Mouse (Mus musculus) neural tube, embryonic 13.5 days (tissue): Measurements from ENCODE around the gene Ano4. TPM values are rescaled to one million over a fixed set of nuclear protein-coding genes. Genes with fewer than 3 reads are reported as not detected.

Experiments used
- ATAC-seq: fragments of 200-750 bp; cut with Nextera tagmentation; 2 replicates; pipeline ENCODE4 v1.8.0; 2017; ENCODE audit warnings: low read depth, mild to moderate bottlenecking, moderate TSS enrichment, moderate library complexity
- H3K27ac ChIP-seq: fragments of 300-500 bp; sonication (generic); replicated peaks from 2 replicates; pipeline ENCODE4 v1.5.1; 2015; ENCODE audit warnings: moderate library complexity, mild to moderate bottlenecking, inconsistent platforms
- H3K27me3 ChIP-seq: fragments of 300-500 bp; sonication (generic); 2 replicates; pipeline ENCODE4 v1.6.1; 2015; ENCODE audit warnings: mild to moderate bottlenecking, inconsistent platforms
- H3K36me3 ChIP-seq: fragments of 300-500 bp; sonication (generic); 2 replicates; pipeline ENCODE4 v1.6.1; 2015; ENCODE audit warnings: mild to moderate bottlenecking, inconsistent platforms
- H3K4me1 ChIP-seq: fragments of 300-500 bp; sonication (generic); replicated peaks from 2 replicates; pipeline ENCODE4 v1.6.1; 2015; ENCODE audit warnings: inconsistent platforms
- H3K4me2 ChIP-seq: fragments of 300-500 bp; sonication (generic); 2 replicates; pipeline ENCODE4 v1.6.1; 2015; ENCODE audit warnings: inconsistent platforms, mild to moderate bottlenecking, moderate library complexity
- H3K4me3 ChIP-seq: fragments of 300-500 bp; sonication (generic); 2 replicates; pipeline ENCODE4 v1.5.1; 2015; ENCODE audit warnings: mild to moderate bottlenecking, inconsistent platforms
- H3K9ac ChIP-seq: fragments of 300-500 bp; sonication (generic); 2 replicates; pipeline ENCODE4 v1.6.1; 2015; ENCODE audit warnings: moderate library complexity, mild to moderate bottlenecking, inconsistent platforms
- H3K9me3 ChIP-seq: fragments of 300-500 bp; sonication (generic); 2 replicates; pipeline ENCODE4 v1.6.1; 2016; ENCODE audit warnings: inconsistent platforms
- WGBS: fragments of 180-500 bp; shearing (Covaris S2); methylation state at CpG from one replicate; pipeline ENCODE4 v1.1.7; 2015; 5-methylcytosine and 5-hydroxymethylcytosine counted together
- polyA plus RNA-seq: library from polyadenylated mRNA; unstranded; fragments of >200 nt; fragmentation: Nextera tagmentation; extraction: Ambion mirVana; gene quantifications from 2 replicates; pipeline ENCODE4 v1.2.1, GENCODE M21; 2015

Ano4 gene
- polyA plus RNA-seq, 1 experiment from 2014 or later, result 8.5 TPM

DNA sequence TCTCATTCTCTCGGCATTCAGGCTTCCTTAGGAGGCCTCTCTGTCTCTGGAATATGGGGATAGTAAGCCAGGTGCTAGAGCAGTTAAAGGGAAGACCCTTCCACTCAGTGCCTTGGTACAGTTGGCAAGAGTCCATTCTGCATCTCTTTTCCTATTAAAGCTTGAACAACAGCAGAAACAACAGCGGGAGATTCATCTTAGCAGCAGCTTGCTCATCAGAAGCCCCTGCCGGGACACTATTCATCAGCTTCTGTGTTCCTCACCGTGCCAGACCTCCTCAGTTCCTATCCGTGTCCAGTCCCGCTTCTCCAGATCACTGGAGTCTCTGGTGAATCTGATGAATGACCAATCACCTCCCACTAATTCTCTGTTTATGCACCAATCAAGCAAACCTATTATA is 128.5 kb downstream of the Ano4 start:
- Histone ChIP-seq H3K27ac (no peak overlapping the region), H3K9me3 (no peaks in the 10 kb centered on the region), H3K27me3 (no peaks in the 10 kb centered on the region), H3K4me1 (no peaks in the 10 kb centered on the region), H3K9ac (no peak overlapping the region), H3K4me2 (no peak overlapping the region), H3K4me3 (no peak overlapping the region), H3K36me3 (no peaks in the 10 kb centered on the region)
- WGBS, result 79% methylated on average over 6 of the region's 6 CpGs
- no peak for ATAC-seq

GRCm38 (mm10) chr10:89205858-89206257 is 138.7 kb downstream of the Ano4 start:
- no peak for ATAC-seq

GRCm38 (mm10) chr10:89196444-89196843 is 148.1 kb downstream of the Ano4 start:
- WGBS, result 88% methylated on average over 10 of the region's 10 CpGs
- ATAC-seq, result no peak
- no peaks in the 10 kb centered on the region for H3K36me3 ChIP-seq
- H3K27ac ChIP-seq, result no peak overlapping the region
- no peak overlapping the region for H3K9ac ChIP-seq
- H3K27me3 ChIP-seq, result no peaks in the 10 kb centered on the region
- H3K9me3 ChIP-seq, result no peaks in the 10 kb centered on the region
- H3K4me1 ChIP-seq, result no peaks in the 10 kb centered on the region
- H3K4me3 ChIP-seq, result no peak overlapping the region
- no peak overlapping the region for H3K4me2 ChIP-seq

More at GRCm38 (mm10) chr10:89205858-89206257, 138.7 kb downstream of the Ano4 start:
- Histone ChIP-seq H3K27me3 (no peaks in the 10 kb centered on the region), H3K9me3 (no peaks in the 10 kb centered on the region), H3K36me3 (no peaks in the 10 kb centered on the region), H3K27ac (no peak overlapping the region), H3K9ac (no peak overlapping the region), H3K4me2 (no peak overlapping the region), H3K4me3 (no peak overlapping the region), H3K4me1 (no peaks in the 10 kb centered on the region)
- 47% methylated on average over 2 of the region's 2 CpGs for WGBS

- no peak overlapping the region for H3K4me2 ChIP-seq
- 68% methylated on average over 3 of the region's 3 CpGs for WGBS
- H3K4me1 ChIP-seq, result no peaks in the 10 kb centered on the region
- no peak for ATAC-seq
- H3K27me3 ChIP-seq, result no peaks in the 10 kb centered on the region
- H3K9me3 ChIP-seq, result no peaks in the 10 kb centered on the region
- H3K9ac ChIP-seq, result no peak overlapping the region
- no peak overlapping the region for H3K4me3 ChIP-seq
- H3K36me3 ChIP-seq, result no peaks in the 10 kb centered on the region
- H3K27ac ChIP-seq, result no peak overlapping the region
Measured at GRCm38 (mm10) chr10:89195068-89195467, 149.5 kb downstream of the Ano4 start.

DNA sequence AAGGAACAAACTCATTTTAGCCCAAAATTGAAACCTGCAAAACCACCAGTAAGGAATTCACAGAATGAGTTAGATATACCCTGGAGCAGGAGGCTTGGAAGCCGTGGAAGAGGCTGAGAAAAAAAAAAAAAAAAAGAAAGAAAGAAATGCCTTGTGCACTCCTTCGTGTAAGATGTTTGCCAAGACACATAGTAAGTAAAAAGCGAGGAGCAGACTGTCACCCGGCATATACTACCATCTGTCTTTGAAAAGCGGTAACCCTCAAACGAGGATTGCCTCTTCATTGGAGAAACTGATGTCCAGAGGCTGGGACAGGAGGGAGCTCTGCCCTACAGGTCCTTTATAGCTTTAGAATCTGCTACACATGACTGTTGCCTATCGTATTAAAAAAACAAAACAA is 150.1 kb downstream of the Ano4 start:
- H3K4me1 ChIP-seq, result no peaks in the 10 kb centered on the region
- no peak overlapping the region for H3K27ac ChIP-seq
- no peak overlapping the region for H3K4me3 ChIP-seq
- H3K9me3 ChIP-seq, result no peaks in the 10 kb centered on the region
- no peaks in the 10 kb centered on the region for H3K36me3 ChIP-seq
- H3K9ac ChIP-seq, result no peak overlapping the region
- H3K27me3 ChIP-seq, result no peaks in the 10 kb centered on the region
- WGBS, result 79% methylated on average over 7 of the region's 7 CpGs
- no peak for ATAC-seq
- H3K4me2 ChIP-seq, result no peak overlapping the region

DNA sequence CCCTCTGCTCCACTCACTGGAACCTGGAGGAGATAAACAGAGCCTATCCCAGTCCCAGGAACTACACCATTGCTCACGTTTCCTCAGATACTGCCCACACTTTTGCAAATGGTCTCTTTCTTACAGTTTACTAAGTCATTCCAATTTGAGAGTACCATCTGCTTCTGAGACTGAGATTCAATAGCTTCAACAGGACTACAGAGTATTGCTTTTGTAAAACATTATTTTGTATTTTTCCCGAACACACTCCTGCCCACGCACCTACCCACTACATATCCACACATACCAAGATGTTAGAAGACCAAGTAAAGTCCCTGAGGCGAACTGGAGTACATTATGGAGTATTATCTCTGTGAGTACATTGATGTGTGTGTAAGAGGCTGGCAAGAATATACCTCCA is 166.6 kb downstream of the Ano4 start:
- H3K9ac ChIP-seq, result no peak overlapping the region
- no peak for ATAC-seq
- H3K4me1 ChIP-seq, result no peaks in the 10 kb centered on the region
- WGBS, result 88% methylated on average over 4 of the region's 4 CpGs
- no peak overlapping the region for H3K4me3 ChIP-seq
- H3K36me3 ChIP-seq, result no peaks in the 10 kb centered on the region
- no peaks in the 10 kb centered on the region for H3K9me3 ChIP-seq
- H3K27ac ChIP-seq, result no peak overlapping the region
- H3K4me2 ChIP-seq, result no peak overlapping the region
- H3K27me3 ChIP-seq, result no peaks in the 10 kb centered on the region

DNA sequence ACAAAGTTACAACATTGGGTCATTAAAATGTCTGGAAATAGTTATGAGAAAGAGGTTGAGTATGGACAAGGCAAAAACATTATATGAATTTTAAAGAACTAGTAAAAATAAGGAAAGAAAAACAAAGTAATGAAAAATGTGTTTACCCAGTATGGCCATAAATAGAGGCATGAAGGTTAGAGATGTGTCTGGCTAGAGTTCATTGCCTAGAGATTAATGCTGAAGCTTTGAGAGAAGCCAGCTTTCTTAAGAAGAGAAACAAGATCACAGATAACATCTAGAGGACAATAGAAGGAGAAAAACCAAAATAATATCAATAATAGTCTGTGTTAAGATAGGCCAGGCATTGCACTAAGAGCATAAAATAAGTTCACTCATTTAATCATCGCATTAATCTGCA is 180.0 kb downstream of the Ano4 start:
- Histone ChIP-seq H3K27me3 (no peaks in the 10 kb centered on the region), H3K36me3 (no peaks in the 10 kb centered on the region), H3K4me2 (no peak overlapping the region), H3K4me1 (no peaks in the 10 kb centered on the region), H3K27ac (no peak overlapping the region), H3K9me3 (no peaks in the 10 kb centered on the region), H3K9ac (no peak overlapping the region), H3K4me3 (no peak overlapping the region)
- no peak for ATAC-seq
- WGBS, result 91% methylated on average over 1 of the region's 1 CpGs

DNA sequence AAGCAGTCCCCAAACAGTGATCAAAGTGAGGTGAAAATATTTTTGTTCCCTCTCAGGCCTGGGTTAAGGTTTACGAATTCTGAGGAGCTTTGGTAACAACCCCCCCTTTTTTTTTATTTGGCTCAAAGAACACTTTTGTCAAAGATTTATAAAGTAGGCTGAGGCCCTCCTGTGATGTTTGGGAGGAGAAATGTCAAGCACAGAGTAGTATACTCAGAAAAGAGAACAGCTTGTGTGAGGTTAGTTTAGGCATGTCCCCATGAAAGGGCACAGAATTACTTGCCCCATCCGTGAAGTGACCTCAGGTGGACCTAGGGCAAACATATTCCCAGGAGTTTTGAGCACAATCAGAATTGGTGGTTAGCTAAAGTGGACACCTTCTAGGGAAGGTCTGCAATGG is 189.1 kb downstream of the Ano4 start:
- 74% methylated on average over 2 of the region's 2 CpGs for WGBS
- H3K9ac ChIP-seq, result no peak overlapping the region
- ATAC-seq, result no peak
- no peaks in the 10 kb centered on the region for H3K36me3 ChIP-seq
- H3K27ac ChIP-seq, result no peak overlapping the region
- no peak overlapping the region for H3K4me3 ChIP-seq
- H3K4me2 ChIP-seq, result no peak overlapping the region
- H3K9me3 ChIP-seq, result no peaks in the 10 kb centered on the region
- no peaks in the 10 kb centered on the region for H3K27me3 ChIP-seq
- H3K4me1 ChIP-seq, result no peaks in the 10 kb centered on the region

GRCm38 (mm10) chr10:89154797-89155465 is 189.6 kb downstream of the Ano4 start:
- no peak overlapping the region for H3K4me3 ChIP-seq
- no peaks in the 10 kb centered on the region for H3K36me3 ChIP-seq
- no peaks in the 10 kb centered on the region for H3K27me3 ChIP-seq
- WGBS, result 59% methylated on average over 2 of the region's 2 CpGs
- H3K27ac ChIP-seq, result no peak overlapping the region
- ATAC-seq, result no peak
- no peaks in the 10 kb centered on the region for H3K4me1 ChIP-seq
- H3K9me3 ChIP-seq, result no peaks in the 10 kb centered on the region
- H3K4me2 ChIP-seq, result no peak overlapping the region
- H3K9ac ChIP-seq, result no peak overlapping the region

DNA sequence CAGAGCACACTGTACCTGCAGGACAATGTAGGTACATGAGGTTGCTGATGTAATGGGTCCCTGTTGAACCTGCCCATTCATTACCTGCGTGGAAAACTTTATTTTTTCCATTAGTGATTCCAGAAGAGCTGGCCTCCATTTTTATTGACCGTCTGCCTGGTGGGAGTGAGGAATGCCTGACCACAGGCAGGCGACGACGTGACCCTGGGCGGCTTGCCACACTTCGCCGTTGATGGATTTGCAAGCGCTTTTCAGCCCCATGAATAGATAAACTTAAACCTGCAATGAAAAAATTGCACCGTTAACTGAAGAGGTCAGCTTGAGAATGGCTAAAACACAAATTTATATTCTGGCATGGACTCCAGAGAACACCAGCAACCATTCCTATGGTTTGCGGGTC is 195.4 kb downstream of the Ano4 start:
- H3K36me3 ChIP-seq, result no peaks in the 10 kb centered on the region
- no peak overlapping the region for H3K4me3 ChIP-seq
- no peaks in the 10 kb centered on the region for H3K9me3 ChIP-seq
- H3K27ac ChIP-seq, result no peak overlapping the region
- no peak for ATAC-seq
- H3K4me2 ChIP-seq, result no peak overlapping the region
- 81% methylated on average over 11 of the region's 11 CpGs for WGBS
- H3K27me3 ChIP-seq, result no peaks in the 10 kb centered on the region
- no peak overlapping the region for H3K9ac ChIP-seq
- H3K4me1 ChIP-seq, result no peaks in the 10 kb centered on the region

DNA sequence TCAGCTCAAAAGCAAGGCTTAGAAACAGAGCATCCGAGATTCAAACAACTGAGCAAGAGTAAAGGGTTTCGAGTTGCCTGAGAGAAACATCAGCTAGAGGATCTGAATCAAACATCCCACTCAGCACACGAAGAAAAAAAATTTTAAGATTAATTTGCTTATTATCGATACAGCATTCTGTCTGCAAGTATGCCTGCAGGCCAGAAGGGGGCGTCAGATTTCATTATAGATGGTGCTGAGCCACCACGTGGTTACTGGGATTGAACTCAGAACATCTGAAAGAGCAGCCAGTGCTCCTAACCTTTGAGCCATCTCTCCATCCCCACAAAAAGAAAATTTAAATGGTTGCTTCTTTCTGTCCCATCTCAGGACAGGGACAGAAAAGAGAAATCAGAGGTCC is 223.2 kb downstream of the Ano4 start:
- 59% methylated on average over 6 of the region's 6 CpGs for WGBS
- H3K4me3 ChIP-seq, result no peak overlapping the region
- no peaks in the 10 kb centered on the region for H3K36me3 ChIP-seq
- H3K27ac ChIP-seq, result no peak overlapping the region
- no peak overlapping the region for H3K9ac ChIP-seq
- no peaks in the 10 kb centered on the region for H3K4me1 ChIP-seq
- ATAC-seq, result no peak
- H3K4me2 ChIP-seq, result no peak overlapping the region
- H3K9me3 ChIP-seq, result no peaks in the 10 kb centered on the region
- H3K27me3 ChIP-seq, result no peaks in the 10 kb centered on the region

DNA sequence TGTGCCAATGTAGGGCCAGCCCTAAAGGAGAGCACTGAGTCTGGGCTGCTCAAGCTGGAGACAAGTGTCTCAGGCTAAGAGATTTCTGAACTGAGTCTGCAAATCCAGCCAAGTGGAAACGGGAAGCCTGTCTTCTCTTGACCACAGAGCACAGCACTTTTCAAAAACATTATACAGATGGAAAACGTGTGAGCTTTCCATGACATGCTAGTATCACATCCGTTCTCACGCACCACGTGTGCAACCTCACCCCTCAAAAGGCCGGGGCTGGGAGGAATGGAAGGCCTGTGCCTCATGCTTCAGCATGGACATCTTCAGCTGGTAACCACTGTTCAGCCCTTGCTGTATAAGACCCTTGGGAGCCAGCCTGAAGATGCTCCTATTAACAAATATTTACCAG is 230.2 kb downstream of the Ano4 start:
- H3K9ac ChIP-seq, result no peak overlapping the region
- WGBS, result 88% methylated on average over 6 of the region's 6 CpGs
- no peak overlapping the region for H3K4me2 ChIP-seq
- H3K36me3 ChIP-seq, result no peaks in the 10 kb centered on the region
- H3K27me3 ChIP-seq, result no peaks in the 10 kb centered on the region
- no peak for ATAC-seq
- no peaks in the 10 kb centered on the region for H3K9me3 ChIP-seq
- no peak overlapping the region for H3K27ac ChIP-seq
- peaks cover 3% of the 10 kb centered on the region; the same call in 1 of the 2 replicates for H3K4me1 ChIP-seq
- H3K4me3 ChIP-seq, result no peak overlapping the region

DNA sequence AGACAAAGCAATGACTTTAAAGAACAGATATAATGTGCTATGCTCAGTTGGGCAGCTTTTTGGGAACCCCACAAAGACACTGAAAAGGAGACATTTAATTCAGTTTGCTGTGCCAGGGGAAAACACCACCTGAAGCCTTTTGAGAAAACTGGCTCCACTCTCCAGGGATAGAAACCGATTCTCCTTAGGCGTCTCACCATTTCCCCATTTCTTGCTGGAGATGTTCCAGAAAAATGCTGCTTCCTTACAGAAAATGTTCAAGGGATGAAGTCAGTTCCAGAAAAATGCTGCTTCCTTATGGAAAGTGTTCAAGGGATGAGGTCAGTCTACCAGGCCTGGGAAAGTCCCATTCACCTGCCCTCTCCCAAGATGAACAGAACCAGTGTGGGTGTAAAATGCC is 233.1 kb downstream of the Ano4 start:
- H3K27ac ChIP-seq, result no peak overlapping the region
- no peaks in the 10 kb centered on the region for H3K36me3 ChIP-seq
- H3K27me3 ChIP-seq, result no peaks in the 10 kb centered on the region
- 85% methylated on average over 2 of the region's 2 CpGs for WGBS
- peaks cover 3% of the 10 kb centered on the region; the same call in 1 of the 2 replicates for H3K4me1 ChIP-seq
- no peaks in the 10 kb centered on the region for H3K9me3 ChIP-seq
- H3K4me2 ChIP-seq, result no peak overlapping the region
- H3K9ac ChIP-seq, result no peak overlapping the region
- H3K4me3 ChIP-seq, result no peak overlapping the region
- ATAC-seq, result no peak
